Mouse (Mus musculus) stomach, postnatal 0 days (tissue): ENCODE measurements around the gene Fcrlb. TPM values are rescaled to one million over a fixed set of nuclear protein-coding genes. Genes with fewer than 3 reads are reported as not detected.

Source experiments
- ATAC-seq: fragments of 200-750 bp; cut with Nextera tagmentation; 2 replicates; pipeline ENCODE4 v1.8.0; 2017; ENCODE audit not compliant: low FRiP score, low TSS enrichment
- DNase-seq: peaks from one replicate; pipeline ENCODE4 v3.0.0-alpha.2; 2016; ENCODE audit warnings: low spot score
- H3K27ac ChIP-seq: fragments of 300-500 bp; sonication (generic); replicated peaks from 2 replicates; pipeline ENCODE4 v1.5.1; 2014; ENCODE audit warnings: mild to moderate bottlenecking, control low read depth
- H3K27me3 ChIP-seq: fragments of 300-500 bp; sonication (generic); 2 replicates; pipeline ENCODE4 v1.6.1; 2014; ENCODE audit warnings: low read length; ENCODE audit not compliant: control insufficient read depth, insufficient read depth
- H3K36me3 ChIP-seq: fragments of 300-500 bp; sonication (generic); 2 replicates; pipeline ENCODE4 v1.6.1; 2014; ENCODE audit warnings: low read length, mixed read lengths; ENCODE audit not compliant: control insufficient read depth, insufficient read depth
- H3K4me1 ChIP-seq: fragments of 300-500 bp; sonication (generic); replicated peaks from 2 replicates; pipeline ENCODE4 v1.6.1; 2014; ENCODE audit warnings: antibody characterized with exemption; ENCODE audit not compliant: control insufficient read depth, insufficient read depth
- H3K4me2 ChIP-seq: fragments of 300-500 bp; sonication (generic); replicated peaks from 2 replicates; pipeline ENCODE4 v1.6.1; 2014; ENCODE audit warnings: low read depth, mild to moderate bottlenecking, control low read depth, moderate library complexity
- H3K4me3 ChIP-seq: fragments of 300-500 bp; sonication (generic); 2 replicates; pipeline ENCODE4 v1.5.1; 2014; ENCODE audit warnings: low read depth, low read length, control low read depth
- H3K9ac ChIP-seq: fragments of 300-500 bp; sonication (generic); 2 replicates; pipeline ENCODE4 v1.6.1; 2014; ENCODE audit warnings: mild to moderate bottlenecking, low read length, control low read depth, mixed read lengths
- H3K9me3 ChIP-seq: fragments of 300-500 bp; sonication (generic); 2 replicates; pipeline ENCODE4 v1.6.1; 2016; ENCODE audit warnings: low read length; ENCODE audit not compliant: control insufficient read depth
- CTCF ChIP-seq: IDR thresholded peaks from 2 replicates; pipeline ENCODE4 v1.5.1; 2016; ENCODE audit warnings: antibody characterized with exemption, low read depth, mild to moderate bottlenecking, moderate library complexity
- EP300 ChIP-seq: optimal IDR thresholded peaks from 2 replicates; pipeline ENCODE3; 2016; ENCODE audit warnings: antibody characterized with exemption
- WGBS: fragments of 180-500 bp; shearing (Covaris S2); extraction: QIAGEN DNeasy Blood & Tissue Kit; methylation state at CpG from one replicate; pipeline ENCODE4 v1.1.7; 2014; 5-methylcytosine and 5-hydroxymethylcytosine counted together
- polyA plus RNA-seq: library from polyadenylated mRNA; unstranded; fragments of >200 nt; fragmentation: Nextera tagmentation; extraction: Ambion mirVana; gene quantifications from 2 replicates; pipeline ENCODE4 v1.2.1, GENCODE M21; 2015

The Fcrlb gene
- polyA plus RNA-seq = 0.10 and 0.12 TPM in 2 replicates

GRCm38 (mm10) chr1:170912891-170913615 lies at the start of gene Fcrlb:
Gene Fcrlb (minus strand): TSS chr1:170912941.
- no peaks in the 10 kb centered on the region for H3K36me3 ChIP-seq
- WGBS = 61% methylated on average over 5 of the region's 5 CpGs
- no peak within 1 kb of the TSS for H3K4me3 ChIP-seq

DNA sequence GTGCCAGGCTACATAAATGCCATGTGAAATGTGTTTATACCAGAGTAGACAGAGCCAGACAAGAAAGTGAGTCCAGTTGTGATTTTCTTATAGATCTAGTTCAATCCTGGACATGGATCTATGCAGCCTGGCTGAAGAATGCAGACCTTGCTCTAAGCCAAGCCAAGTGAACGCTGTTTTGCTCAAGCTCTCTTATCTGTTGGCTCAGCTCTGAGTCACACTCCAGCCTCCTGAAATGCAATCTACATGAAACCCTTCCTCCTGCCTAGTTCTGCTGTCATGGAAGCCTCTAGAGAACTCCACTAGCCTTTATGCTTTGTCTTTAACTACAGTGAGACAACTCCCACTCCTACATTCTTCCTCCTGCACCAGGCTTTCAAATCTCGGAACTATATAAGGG lies 49.6 kb upstream of the Fcrlb start:
- Histone ChIP-seq H3K4me3 (no peak overlapping the region), H3K36me3 (no peaks in the 10 kb centered on the region), H3K9ac (no peak overlapping the region), H3K4me1 (no peaks in the 10 kb centered on the region), H3K27ac (no peak overlapping the region), H3K27me3 (no peaks in the 10 kb centered on the region), H3K9me3 (no peaks in the 10 kb centered on the region), H3K4me2 (no peak overlapping the region)
- ATAC-seq (peak; percentile 86), DNase-seq (peak; percentile 49)
- no peak for TF ChIP-seq CTCF
- 47% methylated on average over 2 of the region's 2 CpGs for WGBS

More at GRCm38 (mm10) chr1:170912891-170913615, at the start of gene Fcrlb:
- Histone ChIP-seq H3K27me3 (0 out of 2 replicates have a peak, but pooled peaks cover 3% of the 10 kb centered on the region), H3K9me3 (no peaks in the 10 kb centered on the region), H3K4me1 (no peaks in the 10 kb centered on the region), H3K9ac (no peak within 1 kb of the TSS), H3K4me2 (no peak within 1 kb of the TSS), H3K27ac (no peak within 1 kb of the TSS)
- no peak for ATAC-seq
- TF ChIP-seq CTCF = no peak
- no peak for TF ChIP-seq EP300
- DNase-seq = no peak

- no peaks in the 10 kb centered on the region for H3K9me3 ChIP-seq
- no peak overlapping the region for H3K27ac ChIP-seq
- no peaks in the 10 kb centered on the region for H3K4me1 ChIP-seq
- 89% methylated on average over 6 of the region's 6 CpGs for WGBS
- H3K4me3 ChIP-seq = no peak overlapping the region
- no peak for DNase-seq
- no peak for ATAC-seq
- no peak overlapping the region for H3K9ac ChIP-seq
- TF ChIP-seq EP300 (no peak), CTCF (no peak)
- no peak overlapping the region for H3K4me2 ChIP-seq
- H3K36me3 ChIP-seq = no peaks in the 10 kb centered on the region
- H3K27me3 ChIP-seq = no peaks in the 10 kb centered on the region
Measured at GRCm38 (mm10) chr1:170961101-170961500, 48.4 kb upstream of the Fcrlb start.

DNA sequence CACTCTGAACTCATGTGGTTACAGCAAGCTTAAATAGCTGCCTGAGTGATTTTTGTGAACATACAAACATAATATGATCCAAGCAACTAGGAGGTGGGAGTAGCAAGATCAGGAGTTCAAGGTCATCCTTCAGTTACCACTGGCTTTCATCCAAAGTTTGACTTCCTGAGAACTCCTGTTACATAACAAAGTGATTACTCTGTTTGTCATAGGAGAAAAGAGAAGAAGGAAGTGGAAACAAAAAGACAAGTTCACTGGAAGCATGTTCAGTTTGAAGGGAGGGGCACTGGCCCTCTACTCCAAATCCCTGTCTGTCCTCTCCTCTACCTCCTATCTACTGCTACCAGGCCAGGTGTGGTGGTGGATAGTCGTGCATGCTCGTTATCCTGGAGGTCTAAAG lies 47.0 kb upstream of the Fcrlb start:
- H3K36me3 ChIP-seq = no peaks in the 10 kb centered on the region
- DNase-seq = no peak
- H3K4me2 ChIP-seq = no peak overlapping the region
- no peak for TF ChIP-seq CTCF
- no peak for TF ChIP-seq EP300
- H3K27ac ChIP-seq = no peak overlapping the region
- no peaks in the 10 kb centered on the region for H3K9me3 ChIP-seq
- H3K4me3 ChIP-seq = no peak overlapping the region
- 55% methylated on average over 2 of the region's 2 CpGs for WGBS
- no peak overlapping the region for H3K9ac ChIP-seq
- no peak for ATAC-seq
- no peaks in the 10 kb centered on the region for H3K27me3 ChIP-seq
- H3K4me1 ChIP-seq = no peaks in the 10 kb centered on the region

- Histone ChIP-seq H3K9me3 (no peaks in the 10 kb centered on the region), H3K27me3 (no peaks in the 10 kb centered on the region), H3K4me1 (no peaks in the 10 kb centered on the region), H3K9ac (no peak overlapping the region), H3K27ac (no peak overlapping the region), H3K4me3 (no peak overlapping the region), H3K36me3 (no peaks in the 10 kb centered on the region), H3K4me2 (no peak overlapping the region)
- WGBS = 49% methylated on average over 3 of the region's 3 CpGs
- no peak for DNase-seq
- no peak for ATAC-seq
- TF ChIP-seq CTCF (no peak), EP300 (no peak)
Measured at GRCm38 (mm10) chr1:170958225-170958624, 45.5 kb upstream of the Fcrlb start.

DNA sequence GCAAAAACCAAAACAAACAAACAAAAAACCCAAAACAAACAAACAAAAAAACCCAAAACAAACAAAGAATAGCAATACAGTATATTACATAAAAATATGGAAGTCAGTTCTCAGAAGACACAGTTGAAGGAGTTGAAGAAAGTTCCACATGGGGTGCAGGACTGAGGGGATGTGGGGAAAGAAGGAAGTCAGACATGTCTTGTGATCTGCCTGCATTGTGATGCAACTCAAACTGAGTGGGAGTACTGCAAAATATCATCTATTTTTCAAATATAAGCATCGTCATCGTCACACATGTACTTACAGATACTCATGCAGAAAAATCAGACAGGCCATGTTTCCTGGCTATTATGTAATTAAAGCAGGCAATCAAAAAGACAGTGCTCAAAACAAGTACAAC lies 40.5 kb upstream of the Fcrlb start:
- WGBS = 77% methylated on average over 2 of the region's 2 CpGs
- no peak overlapping the region for H3K4me3 ChIP-seq
- no peak for ATAC-seq

More for the DNA sequence above, 40.5 kb upstream of the Fcrlb start:
- Histone ChIP-seq H3K9ac (no peak overlapping the region), H3K4me2 (no peak overlapping the region), H3K27ac (no peak overlapping the region), H3K9me3 (no peaks in the 10 kb centered on the region), H3K27me3 (no peaks in the 10 kb centered on the region), H3K4me1 (no peaks in the 10 kb centered on the region), H3K36me3 (no peaks in the 10 kb centered on the region)
- TF ChIP-seq EP300 (no peak), CTCF (no peak)
- no peak for DNase-seq
